Mouse (Mus musculus): ENCODE data around the gene Btbd9.

DNA sequence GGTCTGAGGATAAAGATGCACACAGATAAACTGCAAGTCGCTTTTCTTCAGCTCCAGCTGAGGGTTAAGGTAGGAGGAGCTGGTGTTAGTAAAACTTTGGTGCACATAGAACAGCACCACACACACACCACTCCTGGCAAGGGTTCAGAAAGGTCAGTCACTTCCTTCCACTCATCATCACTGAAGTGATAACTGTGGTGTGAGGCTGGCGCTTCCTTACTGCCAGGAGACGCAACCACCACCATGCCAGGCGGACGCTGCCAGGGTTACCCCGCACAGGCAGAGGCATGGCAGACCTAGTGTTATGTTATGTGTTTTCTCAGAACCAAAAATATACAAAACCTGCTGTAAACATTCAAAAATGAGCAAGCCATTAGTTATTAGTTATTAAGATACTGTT lies 66.6 kb downstream of the Btbd9 start:
- TF ChIP-seq CTCF (IDR thresholded peaks at IDR 0.05; ENCODE audit: extremely low read depth, insufficient read length, insufficient replicate concordance, low read depth, low read length) (no peak), POLR2A (IDR thresholded peaks at IDR 0.05; ENCODE audit: low read depth, low read length) (no peak)

All from small intestine, adult 2 months (tissue).